ENCODE assay signal across 18 mouse cellular contexts in genomic region chr6:108303619-108304567, GRCm38 (mm10).
DNase-seq lines count a peak whose midpoint lies in the region; ATAC-seq lines count a peak whose summit lies in the region.
"Had no signal": no experiment of that assay in that cellular context is flagged by ENCODE, and none has a peak within 500 bp of the region (broad histone marks: within the 10 kb centered on the region; RNA-seq: fewer than 3 reads in every experiment).

No protein-coding gene starts in this region.

- 79% methylated on average over 12 of the region's 12 CpGs for WGBS in forebrain, embryonic 16.5 days
- 91% methylated on average over 12 of the region's 12 CpGs for WGBS in forebrain, embryonic 12.5 days
- WGBS in heart, embryonic 15.5 days: 76% methylated on average over 12 of the region's 12 CpGs
- 91% methylated on average over 12 of the region's 12 CpGs for WGBS in midbrain, embryonic 11.5 days
- whole genome bisulfite sequencing in midbrain, embryonic 15.5 days: 91% methylated on average over 12 of the region's 12 CpGs

- H3K27ac ChIP-seq in forebrain, embryonic 16.5 days (ENCODE audit: low read length): no peak overlapping the region
- no peak overlapping the region for H3K27ac ChIP-seq in forebrain, embryonic 12.5 days
- H3K27ac ChIP-seq in heart, embryonic 15.5 days: peak overlapping the region; percentile 30
- no peak overlapping the region for H3K27ac ChIP-seq in midbrain, embryonic 11.5 days (ENCODE audit: low read depth, low read length)
- H3K27ac ChIP-seq in midbrain, embryonic 15.5 days: no peak overlapping the region
- H3K27ac ChIP-seq: hindbrain, embryonic 15.5 days; limb, embryonic 13.5 days; liver, embryonic 13.5 days had no signal

- no peak overlapping the region for H3K4me3 ChIP-seq in forebrain, embryonic 16.5 days (replicated peaks; ENCODE audit: low read length)
- no peak overlapping the region for H3K4me3 ChIP-seq in forebrain, embryonic 12.5 days (replicated peaks)
- H3K4me3 ChIP-seq in heart, embryonic 15.5 days: no peak overlapping the region
- no peak overlapping the region for H3K4me3 ChIP-seq in midbrain, embryonic 11.5 days (ENCODE audit: low read depth, low read length)
- H3K4me3 ChIP-seq in midbrain, embryonic 15.5 days: no peak overlapping the region
- H3K4me3 ChIP-seq: hindbrain, embryonic 15.5 days; limb, embryonic 13.5 days; liver, embryonic 13.5 days had no signal

- intact Hi-C loops in heart, postnatal 14 days (cut with DNase I): no loop called here

- no peaks in the 10 kb centered on the region; the same call in none of the 2 replicates for H3K4me1 ChIP-seq in forebrain, embryonic 16.5 days (replicated peaks; ENCODE audit: control insufficient read depth, insufficient read depth, low read length)
- H3K4me1 ChIP-seq in forebrain, embryonic 12.5 days: no peaks in the 10 kb centered on the region
- peaks cover 37% of the 10 kb centered on the region for H3K4me1 ChIP-seq in heart, embryonic 15.5 days (replicated peaks)
- H3K4me1 ChIP-seq in midbrain, embryonic 11.5 days (ENCODE audit: control insufficient read depth, insufficient read depth, low read length): no peaks in the 10 kb centered on the region
- H3K4me1 ChIP-seq in midbrain, embryonic 15.5 days: no peaks in the 10 kb centered on the region
- H3K4me1 ChIP-seq: hindbrain, embryonic 15.5 days had no signal

- H3K36me3 ChIP-seq in forebrain, embryonic 16.5 days (ENCODE audit: control insufficient read depth, insufficient read depth): no peaks in the 10 kb centered on the region
- no peaks in the 10 kb centered on the region for H3K36me3 ChIP-seq in forebrain, embryonic 12.5 days (replicated peaks)
- no peaks in the 10 kb centered on the region for H3K36me3 ChIP-seq in heart, embryonic 15.5 days
- H3K36me3 ChIP-seq in midbrain, embryonic 11.5 days (ENCODE audit: control insufficient read depth, insufficient read depth, low read length): no peaks in the 10 kb centered on the region
- no peaks in the 10 kb centered on the region for H3K36me3 ChIP-seq in midbrain, embryonic 15.5 days (replicated peaks)
- H3K36me3 ChIP-seq: hindbrain, embryonic 15.5 days; limb, embryonic 13.5 days; liver, embryonic 13.5 days had no signal

- H3K27me3 ChIP-seq in forebrain, embryonic 16.5 days (replicated peaks; ENCODE audit: control insufficient read depth, insufficient read depth, low read length): no peaks in the 10 kb centered on the region
- no peaks in the 10 kb centered on the region for H3K27me3 ChIP-seq in forebrain, embryonic 12.5 days
- no peaks in the 10 kb centered on the region for H3K27me3 ChIP-seq in heart, embryonic 15.5 days
- H3K27me3 ChIP-seq in midbrain, embryonic 11.5 days (ENCODE audit: control insufficient read depth, insufficient read depth, low read length): no peaks in the 10 kb centered on the region
- H3K27me3 ChIP-seq in midbrain, embryonic 15.5 days (replicated peaks): no peaks in the 10 kb centered on the region
- H3K27me3 ChIP-seq: hindbrain, embryonic 15.5 days; limb, embryonic 13.5 days; liver, embryonic 13.5 days had no signal

- DNase-seq in heart, postnatal 14 days: no peak
- peak; percentile 53 for DNase-seq in midbrain, embryonic 11.5 days (ENCODE audit: low spot score, missing footprints)
- DNase-seq in right cerebral cortex, postnatal 25 days: peak; percentile 45
- DNase-seq in lung, postnatal 36 days: no peak
- DNase-seq: cerebellum, adult 9-10 months; heart, postnatal 10 days; liver, embryonic 13.5 days; lung, embryonic 14.5 days; lung, postnatal 4 days; spleen, adult 18-20 months; thymus, postnatal 25 days had no signal

- H3K9me3 ChIP-seq in forebrain, embryonic 16.5 days (ENCODE audit: control insufficient read depth, low read length): no peaks in the 10 kb centered on the region
- no peaks in the 10 kb centered on the region for H3K9me3 ChIP-seq in forebrain, embryonic 12.5 days
- no peaks in the 10 kb centered on the region for H3K9me3 ChIP-seq in heart, embryonic 15.5 days (replicated peaks)
- H3K9me3 ChIP-seq in midbrain, embryonic 11.5 days (ENCODE audit: control insufficient read depth, low read length): no peaks in the 10 kb centered on the region
- no peaks in the 10 kb centered on the region for H3K9me3 ChIP-seq in midbrain, embryonic 15.5 days
- H3K9me3 ChIP-seq: hindbrain, embryonic 15.5 days; limb, embryonic 13.5 days; liver, embryonic 13.5 days had no signal

- no peak overlapping the region for H3K9ac ChIP-seq in forebrain, embryonic 16.5 days (replicated peaks; ENCODE audit: low read depth, low read length)
- H3K9ac ChIP-seq in forebrain, embryonic 12.5 days: no peak overlapping the region
- H3K9ac ChIP-seq in heart, embryonic 15.5 days: no peak overlapping the region
- no peak overlapping the region for H3K9ac ChIP-seq in midbrain, embryonic 11.5 days (ENCODE audit: low read length)
- H3K9ac ChIP-seq in midbrain, embryonic 15.5 days: no peak overlapping the region
- H3K9ac ChIP-seq: hindbrain, embryonic 15.5 days; limb, embryonic 13.5 days; liver, embryonic 13.5 days; lung, embryonic 14.5 days had no signal

- ATAC-seq in forebrain, embryonic 16.5 days: peak; percentile 46; the same call in 1 of the 2 replicates
- no peak for ATAC-seq in forebrain, embryonic 12.5 days (ENCODE audit: low FRiP score)
- no peak for ATAC-seq in heart, embryonic 15.5 days (replicated peaks; ENCODE audit: insufficient number of reproducible peaks, insufficient read depth, low FRiP score, low read depth)
- no peak for ATAC-seq in midbrain, embryonic 11.5 days (ENCODE audit: low FRiP score)
- ATAC-seq in midbrain, embryonic 15.5 days (replicated peaks): no peak
- ATAC-seq: intestine, postnatal 0 days had no signal

- H3K4me2 ChIP-seq in forebrain, embryonic 16.5 days (ENCODE audit: low read length): no peak overlapping the region
- H3K4me2 ChIP-seq in forebrain, embryonic 12.5 days: no peak overlapping the region
- no peak overlapping the region for H3K4me2 ChIP-seq in heart, embryonic 15.5 days
- no peak overlapping the region for H3K4me2 ChIP-seq in midbrain, embryonic 11.5 days
- no peak overlapping the region for H3K4me2 ChIP-seq in midbrain, embryonic 15.5 days
- H3K4me2 ChIP-seq: hindbrain, embryonic 15.5 days; limb, embryonic 13.5 days; liver, embryonic 13.5 days; lung, embryonic 14.5 days had no signal

Comparison
In these comparisons a context has a peak if more than half of its experiments do, and no peak if none do; other contexts are left out.
1. DNase-seq: peak in midbrain, embryonic 11.5 days (single experiment) and right cerebral cortex, postnatal 25 days (single experiment); none in heart, postnatal 14 days (0 of 2) and lung, postnatal 36 days (single experiment).